Mouse (Mus musculus): ENCODE results near the gene Krba1.

DNA sequence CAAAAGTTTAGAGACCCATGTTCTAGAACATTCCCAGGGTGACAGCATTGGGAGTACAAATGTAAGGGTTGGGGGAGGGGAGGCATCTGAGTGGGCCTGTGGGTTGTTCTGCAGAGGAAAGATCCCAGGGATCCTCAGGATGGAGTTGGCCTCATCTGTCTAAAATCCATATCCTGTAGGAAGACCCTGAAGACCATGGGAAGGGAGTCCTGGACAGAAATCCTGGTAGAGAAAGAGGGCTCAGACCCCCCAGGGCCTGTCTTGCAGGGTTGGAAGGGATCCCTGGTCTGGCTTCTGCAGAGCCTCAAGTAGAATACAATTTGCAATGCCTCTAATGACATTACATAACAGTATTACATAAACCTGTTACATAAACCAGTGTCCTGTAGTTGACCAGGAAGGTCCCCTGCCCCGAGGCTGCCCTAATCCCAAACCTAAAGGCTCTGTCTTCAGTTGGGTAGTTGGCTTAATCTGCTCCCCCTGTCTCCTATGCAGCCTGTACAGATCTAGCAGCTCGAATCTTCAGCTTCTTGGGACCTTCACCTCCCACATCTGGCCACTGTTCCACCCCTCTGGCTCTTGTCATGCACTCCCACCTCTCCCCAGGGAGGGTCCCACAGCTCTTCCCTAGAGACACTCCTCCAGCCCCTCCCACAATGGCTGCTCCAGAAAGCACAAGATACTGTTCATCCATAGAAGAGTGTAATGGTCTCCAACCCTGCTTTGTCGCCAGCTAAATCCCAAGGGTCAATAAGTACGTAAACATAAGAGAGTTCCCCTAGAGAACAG lies 33.6 kb downstream of the Krba1 start:
- TF ChIP-seq CTCF (conservative IDR thresholded peaks at IDR 0.05; ENCODE audit: low read length) (no peak), NANOG (IDR thresholded peaks at IDR 0.05; ENCODE audit: borderline replicate concordance, low read length) (no peak), POU5F1 (IDR thresholded peaks at IDR 0.05; ENCODE audit: borderline replicate concordance, low read length) (no peak)
